Mouse (Mus musculus): ENCODE data around the gene Angel1.

The Angel1 gene

GRCm38 (mm10) chr12:86702690-86703089 lies 23.6 kb downstream of the Angel1 start:
- no peak for DNase-seq (ENCODE audit: low spot score in 2 of 2)

DNA sequence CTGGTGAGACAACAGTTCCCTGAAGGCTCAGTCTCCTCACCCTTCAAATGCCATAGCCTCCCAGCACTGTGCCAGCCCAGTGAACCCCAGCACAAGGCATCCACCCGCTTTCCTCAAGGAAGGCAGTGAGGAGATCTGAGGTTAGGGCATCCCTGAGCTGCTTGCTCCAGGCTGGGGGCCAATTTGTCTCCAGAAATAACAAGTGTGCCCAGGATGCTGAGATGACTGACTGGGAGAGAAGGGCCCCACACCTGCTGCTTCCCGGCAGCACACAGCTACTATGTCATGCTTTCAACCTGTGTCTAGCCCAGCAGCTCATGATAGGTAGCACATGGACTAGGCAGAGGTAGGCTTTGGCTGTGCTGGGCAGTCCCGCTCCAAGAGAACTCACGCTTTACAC lies 24.8 kb downstream of the Angel1 start:
- DNase-seq (ENCODE audit: low spot score in 2 of 2), result no peak

- DNase-seq (ENCODE audit: low spot score in 2 of 2), result no peak
Observed at GRCm38 (mm10) chr12:86700927-86701310, 25.3 kb downstream of the Angel1 start.

GRCm38 (mm10) chr12:86699965-86700926 lies 26.0 kb downstream of the Angel1 start:
- DNase-seq (ENCODE audit: low spot score in 2 of 2), result no peak

- no peak for DNase-seq (ENCODE audit: low spot score in 2 of 2)
Observed at GRCm38 (mm10) chr12:86698537-86698936, 27.7 kb downstream of the Angel1 start.

GRCm38 (mm10) chr12:86697996-86698395 lies 28.3 kb downstream of the Angel1 start:
- DNase-seq (ENCODE audit: low spot score in 2 of 2), result no peak

- DNase-seq (ENCODE audit: low spot score in 2 of 2), result no peak
Observed at GRCm38 (mm10) chr12:86694441-86694840, 31.8 kb downstream of the Angel1 start.

GRCm38 (mm10) chr12:86693389-86693788 lies 32.9 kb downstream of the Angel1 start:
- no peak for DNase-seq (ENCODE audit: low spot score in 2 of 2)

DNA sequence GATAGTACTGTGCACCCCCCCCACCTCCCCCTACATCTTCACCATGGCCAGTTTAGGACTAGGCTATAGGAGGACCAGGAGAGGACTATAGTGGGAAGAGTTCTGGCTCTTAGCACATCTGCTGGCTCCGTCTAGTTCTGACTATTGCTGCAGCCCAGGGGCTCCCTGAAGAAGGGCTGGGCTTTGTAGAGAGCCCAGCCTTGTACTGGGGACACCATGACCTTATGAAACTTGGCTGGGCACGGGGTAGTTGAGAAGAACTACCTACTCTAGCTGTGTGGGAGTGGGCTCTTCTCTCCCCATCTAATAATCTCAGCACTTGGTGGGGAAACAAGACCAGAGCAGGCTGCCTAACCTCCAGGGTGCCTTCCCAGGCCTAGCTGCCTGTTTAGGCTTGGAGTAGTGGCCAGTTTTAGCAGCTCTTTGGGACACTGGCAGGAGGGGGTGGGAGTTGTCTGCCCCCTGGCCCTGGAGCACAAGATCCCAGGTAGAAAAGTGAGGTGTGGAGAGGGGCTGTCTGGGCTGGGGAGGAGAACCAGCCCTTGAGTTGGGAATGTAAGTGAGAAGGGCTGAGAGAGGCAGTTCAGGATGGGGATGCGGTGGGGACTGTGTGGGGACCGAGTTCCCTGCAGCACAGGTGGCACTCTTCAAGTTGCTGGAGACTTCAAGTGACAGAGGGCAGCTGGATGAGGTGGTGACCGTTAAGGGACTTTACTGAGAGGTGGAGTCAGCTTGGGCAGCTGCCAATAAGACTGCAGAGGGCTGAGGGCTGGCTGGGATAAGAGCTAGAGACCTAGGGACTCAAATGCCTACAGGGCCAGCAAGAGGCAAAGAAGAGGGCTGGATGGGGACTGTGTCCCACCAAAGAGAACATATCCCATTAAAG lies 33.5 kb downstream of the Angel1 start:
- DNase-seq (ENCODE audit: low spot score in 2 of 2), result peak; percentile 60 to 75

DNA sequence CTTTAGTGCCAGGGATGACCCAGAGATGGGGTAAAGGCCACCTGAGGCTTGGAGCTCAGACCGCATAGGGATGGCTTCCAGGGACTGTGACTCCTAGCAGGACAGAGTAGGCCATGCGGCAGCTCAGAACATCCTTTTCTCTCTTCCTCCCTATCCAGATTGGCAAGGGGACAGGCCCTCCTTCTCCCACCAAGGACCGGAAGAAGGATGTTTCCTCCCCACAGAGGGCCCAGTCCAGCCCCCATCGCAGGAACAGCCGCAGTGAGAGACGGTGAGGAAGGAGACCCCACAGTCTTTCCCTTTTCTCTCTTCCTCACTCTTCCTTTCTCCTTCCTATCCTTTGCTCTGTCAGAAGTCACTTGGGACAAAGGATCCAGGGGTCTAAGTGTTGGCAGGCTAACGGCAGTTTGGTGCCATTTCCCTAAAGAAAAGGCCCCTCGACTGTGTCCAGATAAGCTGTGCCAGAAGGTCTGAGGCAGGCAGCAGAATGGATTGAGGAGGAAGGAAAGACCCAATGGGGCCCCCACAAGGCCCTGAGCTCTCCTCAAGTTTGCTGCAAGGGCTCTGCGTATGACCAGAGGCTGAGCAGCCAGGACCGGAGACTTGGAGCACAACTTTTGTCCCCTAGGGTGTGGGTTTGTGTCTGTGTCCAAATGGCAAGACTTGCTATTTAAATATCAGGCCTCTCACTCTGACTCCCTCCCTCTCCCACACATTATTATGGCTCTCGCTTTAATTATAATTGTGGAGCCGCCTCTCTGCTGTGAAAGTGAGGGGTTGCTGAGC lies 35.4 kb downstream of the Angel1 start:
- DNase-seq (ENCODE audit: low spot score in 2 of 2), result peak; percentile 54 to 61

GRCm38 (mm10) chr12:86688917-86689316 lies 37.3 kb downstream of the Angel1 start:
- DNase-seq (ENCODE audit: low spot score in 2 of 2), result no peak

GRCm38 (mm10) chr12:86687971-86688573 lies 38.2 kb downstream of the Angel1 start:
- DNase-seq (ENCODE audit: low spot score in 2 of 2), result peak; percentile 54 to 71

GRCm38 (mm10) chr12:86687445-86687955 lies 38.8 kb downstream of the Angel1 start:
- DNase-seq (ENCODE audit: low spot score in 2 of 2), result peak in 1 of 2 experiments; percentile 32

DNA sequence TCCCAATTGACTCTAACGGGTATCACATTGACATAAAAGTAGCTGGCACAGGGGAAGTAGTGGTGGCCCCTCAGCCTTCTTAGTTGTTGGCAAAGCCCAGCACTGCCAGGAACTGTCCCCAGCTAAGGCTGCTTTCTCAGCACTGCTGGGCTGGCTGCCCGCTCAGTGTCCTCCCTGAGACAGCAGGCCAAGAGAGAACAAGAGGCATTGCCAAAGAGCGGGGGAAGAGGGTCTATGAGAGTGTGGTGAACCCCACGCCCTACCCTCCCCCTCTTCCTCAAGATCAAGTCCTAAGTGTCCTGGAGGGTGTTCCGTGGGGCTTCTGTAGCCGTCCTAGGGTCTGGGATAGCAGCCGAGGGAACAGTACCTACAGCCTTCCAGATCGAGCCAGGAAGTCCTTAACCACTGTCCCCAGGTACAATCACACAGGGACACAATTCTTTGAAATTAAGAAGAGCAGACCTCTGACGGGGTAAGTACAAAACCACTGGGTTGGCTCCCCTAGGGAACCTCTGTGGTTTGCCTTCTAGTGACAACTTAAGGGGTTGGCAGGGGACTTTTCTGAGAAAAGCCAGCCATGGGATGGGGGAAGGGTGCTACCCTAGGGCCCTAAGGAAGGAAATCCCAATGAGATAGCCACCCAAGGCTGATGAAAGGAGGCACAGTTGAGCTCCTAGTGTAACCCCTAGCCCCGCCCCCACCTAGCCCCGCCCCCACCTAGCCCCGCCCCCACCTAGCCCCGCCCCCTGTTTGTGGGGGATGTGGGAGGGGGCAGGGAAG lies 39.5 kb downstream of the Angel1 start:
- no peak for DNase-seq (ENCODE audit: low spot score in 2 of 2)

DNA sequence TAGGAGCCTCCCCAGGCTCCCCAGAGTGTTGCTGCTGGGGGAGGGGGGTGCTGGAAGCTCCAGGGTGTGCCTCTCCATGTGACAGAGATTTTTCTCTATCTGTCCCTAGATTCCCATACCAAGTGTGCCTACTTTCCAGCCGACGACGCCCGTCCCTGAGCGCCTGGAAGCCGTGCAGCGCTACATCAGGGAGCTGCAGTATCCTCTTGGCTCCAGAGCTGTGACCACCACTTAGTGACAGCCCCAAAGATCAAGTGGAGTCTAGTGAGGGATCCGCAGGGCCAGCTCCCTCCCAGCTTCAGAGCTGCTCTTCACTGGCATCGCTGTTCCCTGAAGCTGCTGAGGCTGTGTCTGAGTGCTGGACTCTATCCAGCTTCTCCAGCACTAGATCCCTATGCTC lies 41.0 kb downstream of the Angel1 start:
- DNase-seq (ENCODE audit: low spot score in 2 of 2), result no peak

- DNase-seq (ENCODE audit: low spot score in 2 of 2), result no peak
Observed at GRCm38 (mm10) chr12:86683698-86684097, 42.6 kb downstream of the Angel1 start.

DNA sequence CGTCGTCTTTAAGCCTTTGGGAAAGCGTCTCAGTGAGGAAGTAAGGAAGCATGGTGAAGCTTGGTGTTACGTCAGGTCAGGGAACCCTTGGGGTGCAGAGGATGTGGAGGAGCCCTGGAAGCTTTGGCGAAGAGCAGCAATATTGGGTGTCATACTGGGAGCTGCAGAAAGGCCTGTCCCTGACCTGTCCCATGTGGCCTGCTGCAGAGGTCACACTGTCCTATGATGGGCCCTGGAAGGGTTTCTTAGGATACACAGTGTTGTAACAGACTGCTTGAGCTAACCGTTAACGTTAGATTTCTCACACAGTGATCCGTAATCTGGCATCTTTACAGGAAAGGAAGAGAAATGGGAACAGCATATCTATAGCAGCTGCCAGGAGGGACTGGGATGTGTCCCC lies 44.1 kb downstream of the Angel1 start:
- no peak for DNase-seq (ENCODE audit: low spot score in 2 of 2)

DNA sequence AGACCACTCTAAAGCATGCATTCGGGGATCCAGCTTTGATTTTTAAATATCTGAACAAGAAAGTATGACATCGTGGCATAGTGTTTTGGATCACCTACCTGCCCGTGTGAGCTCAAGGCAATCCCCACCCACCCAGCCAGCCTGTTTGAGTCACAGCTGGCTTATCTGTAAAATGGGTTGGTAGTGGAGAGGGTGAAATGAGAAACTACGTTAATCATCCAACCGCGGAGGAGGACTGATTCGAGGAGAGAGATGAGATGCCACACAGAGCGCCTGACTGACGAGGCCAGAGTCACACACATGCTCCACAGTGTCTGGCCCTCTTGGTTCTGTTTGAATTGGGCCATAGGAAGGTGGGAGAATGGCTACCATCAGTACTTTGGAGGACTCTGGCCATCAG lies 44.6 kb downstream of the Angel1 start:
- no peak for DNase-seq (ENCODE audit: low spot score in 2 of 2)

GRCm38 (mm10) chr12:86680591-86681193 lies 45.6 kb downstream of the Angel1 start:
- DNase-seq (ENCODE audit: low spot score in 2 of 2), result no peak

DNA sequence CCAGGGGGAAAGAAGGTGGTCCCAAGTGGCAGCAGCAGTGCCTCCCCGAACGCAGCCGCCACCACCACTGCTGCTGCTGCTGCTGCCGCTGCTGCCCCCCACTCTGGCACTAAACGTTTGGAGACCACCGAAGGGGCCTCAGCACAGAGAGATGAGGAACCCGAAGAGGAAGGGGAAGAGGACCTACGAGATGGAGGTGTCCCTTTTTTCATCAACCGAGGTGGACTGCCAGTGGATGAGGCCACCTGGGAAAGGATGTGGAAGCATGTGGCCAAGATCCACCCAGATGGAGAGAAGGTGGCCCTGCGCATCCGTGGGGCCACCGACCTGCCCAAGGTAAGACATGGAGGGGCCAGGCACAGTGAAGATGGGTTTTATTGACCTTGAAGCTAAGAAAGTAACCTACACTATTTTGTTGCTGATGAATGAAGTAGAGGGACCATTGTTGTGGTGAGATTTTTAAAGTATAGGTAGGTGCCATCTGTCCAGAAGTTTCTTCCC lies 46.2 kb downstream of the Angel1 start:
- no peak for DNase-seq (ENCODE audit: low spot score in 2 of 2)

Measured in heart, adult 9 months (tissue).